Mouse (Mus musculus) mature B cell (primary cell): ENCODE measurements around the gene Lsp1.

ENCODE experiments used
- in situ Hi-C: fragments of 300-500 bp; cut with MboI; formaldehyde crosslinking; loops from 2 replicates; pipeline ENCODE4 v1.14.3; 2019

Gene Lsp1

DNA sequence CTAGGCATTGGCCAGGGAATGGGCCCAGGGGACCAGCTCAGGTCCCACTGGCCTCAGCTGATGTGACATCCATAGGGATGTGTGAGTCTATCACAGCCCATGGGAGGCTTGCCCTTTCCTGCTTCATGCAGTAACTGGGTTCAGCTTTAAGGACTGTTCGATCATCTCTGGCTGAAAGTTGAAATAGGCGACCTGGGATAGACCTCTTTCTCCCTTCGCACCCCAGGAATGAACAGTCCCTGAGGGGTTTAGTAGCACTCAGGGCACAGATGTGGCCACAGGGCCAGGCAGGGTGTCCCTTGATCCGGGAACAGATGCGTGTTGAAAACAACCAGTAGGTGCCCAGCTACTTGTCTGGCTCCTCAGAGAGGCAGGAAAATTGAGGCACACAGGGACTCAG lies 15.7 kb downstream of the Lsp1 start:
- in situ Hi-C loops = no loop called here

GRCm38 (mm10) chr7:142476795-142477452 lies 16.3 kb downstream of the Lsp1 start:
- in situ Hi-C loops = no loop called here

DNA sequence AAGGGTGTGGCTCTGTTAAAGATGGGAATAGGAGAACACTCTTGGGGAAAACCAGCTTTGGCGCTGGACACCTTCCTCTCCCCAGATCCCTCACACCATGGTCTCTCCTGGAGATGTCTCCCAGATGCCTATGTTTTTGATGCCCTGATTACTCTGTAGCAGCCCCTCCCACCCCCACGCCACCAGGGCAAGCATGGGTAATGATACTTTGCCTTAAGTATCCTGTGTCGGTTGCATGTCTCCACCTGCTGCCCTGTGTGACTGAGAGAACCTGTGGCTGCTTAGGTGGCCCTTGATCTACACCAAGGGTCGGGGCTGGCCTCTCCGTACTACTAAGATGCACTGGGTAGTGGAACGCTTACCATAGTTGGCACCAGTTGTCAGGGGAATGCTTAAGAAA lies 17.4 kb downstream of the Lsp1 start:
- in situ Hi-C loops = no loop called here

DNA sequence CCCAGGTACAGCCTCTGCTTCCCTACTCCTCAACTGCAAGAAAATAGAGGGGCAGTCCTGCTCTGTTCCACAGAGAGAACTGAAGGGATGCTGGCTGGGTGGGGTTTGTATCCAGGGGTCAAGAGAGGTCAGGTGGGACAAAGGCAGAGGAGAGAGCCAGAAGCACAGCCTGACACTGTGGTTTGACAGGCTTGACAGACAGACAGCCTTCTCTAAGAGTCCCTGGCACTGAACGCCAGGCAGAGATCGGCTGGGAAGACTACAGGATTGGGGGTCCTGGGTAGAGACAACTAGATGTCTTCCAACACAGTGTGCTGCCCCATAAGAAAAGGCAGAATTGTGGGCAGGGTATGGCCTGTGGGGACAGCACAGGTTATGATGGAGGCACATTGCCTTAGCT lies 18.0 kb downstream of the Lsp1 start:
- in situ Hi-C loops = no loop called here

DNA sequence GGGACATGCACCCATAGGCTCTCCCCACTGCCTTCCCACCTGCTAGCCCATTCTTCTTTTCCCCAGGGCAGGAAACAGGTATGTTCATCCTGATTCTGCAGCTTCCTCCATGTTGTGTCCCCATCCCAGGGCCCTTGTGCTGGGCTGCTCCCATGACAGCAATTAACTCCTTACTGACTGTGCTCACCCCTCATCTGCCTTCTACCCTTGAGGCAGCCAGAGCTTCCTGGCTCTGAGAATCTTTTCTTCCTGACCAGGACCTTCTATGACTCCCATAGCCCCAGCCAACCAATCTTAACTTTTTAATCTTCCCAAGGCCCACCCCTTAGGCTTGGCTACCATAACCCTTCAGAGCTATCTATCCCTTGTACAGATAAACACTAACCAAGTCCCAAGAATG lies 18.7 kb downstream of the Lsp1 start:
- in situ Hi-C loops = no loop called here

DNA sequence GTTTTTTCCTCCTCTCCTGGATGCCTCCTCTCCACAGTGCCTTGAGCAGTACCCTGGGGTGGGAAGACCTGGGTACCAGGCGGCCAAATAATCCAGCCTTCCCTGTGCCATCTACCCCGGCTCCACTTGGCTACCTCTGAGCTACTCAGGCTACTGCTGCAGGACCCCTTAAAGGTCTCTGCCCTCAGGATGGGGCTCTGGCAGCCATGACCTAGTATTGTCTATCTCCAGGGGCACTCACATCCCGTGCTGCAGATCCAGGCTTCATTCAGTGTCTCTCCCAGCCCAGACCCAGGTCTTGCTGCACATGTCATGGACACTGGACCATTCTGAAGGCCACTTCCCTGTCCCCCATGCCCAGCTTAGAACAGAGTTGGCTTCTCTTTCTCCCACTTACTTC lies 19.3 kb downstream of the Lsp1 start:
- in situ Hi-C loops = no loop called here

GRCm38 (mm10) chr7:142480661-142481060 lies 20.1 kb downstream of the Lsp1 start:
- in situ Hi-C loops = no loop called here

DNA sequence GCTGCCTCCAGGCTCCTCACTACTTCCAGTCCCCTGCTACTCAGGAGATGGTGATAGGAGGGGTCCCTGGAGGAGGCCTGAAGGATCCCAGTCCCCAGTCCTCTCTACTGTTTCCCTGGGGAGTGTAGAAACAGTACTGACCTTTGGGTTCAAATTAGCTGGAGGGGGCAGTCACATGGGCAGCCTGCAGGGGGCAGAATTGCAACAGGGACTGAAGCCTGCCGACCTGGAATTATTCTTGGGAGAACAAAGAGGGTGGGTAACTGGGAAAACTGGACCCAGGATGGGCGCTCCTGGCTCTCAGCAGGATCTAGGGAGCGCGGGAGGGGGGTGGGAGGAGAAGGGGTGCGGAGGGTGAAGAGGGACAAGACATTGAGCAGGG lies 20.6 kb downstream of the Lsp1 start:
- in situ Hi-C loops = no loop called here

DNA sequence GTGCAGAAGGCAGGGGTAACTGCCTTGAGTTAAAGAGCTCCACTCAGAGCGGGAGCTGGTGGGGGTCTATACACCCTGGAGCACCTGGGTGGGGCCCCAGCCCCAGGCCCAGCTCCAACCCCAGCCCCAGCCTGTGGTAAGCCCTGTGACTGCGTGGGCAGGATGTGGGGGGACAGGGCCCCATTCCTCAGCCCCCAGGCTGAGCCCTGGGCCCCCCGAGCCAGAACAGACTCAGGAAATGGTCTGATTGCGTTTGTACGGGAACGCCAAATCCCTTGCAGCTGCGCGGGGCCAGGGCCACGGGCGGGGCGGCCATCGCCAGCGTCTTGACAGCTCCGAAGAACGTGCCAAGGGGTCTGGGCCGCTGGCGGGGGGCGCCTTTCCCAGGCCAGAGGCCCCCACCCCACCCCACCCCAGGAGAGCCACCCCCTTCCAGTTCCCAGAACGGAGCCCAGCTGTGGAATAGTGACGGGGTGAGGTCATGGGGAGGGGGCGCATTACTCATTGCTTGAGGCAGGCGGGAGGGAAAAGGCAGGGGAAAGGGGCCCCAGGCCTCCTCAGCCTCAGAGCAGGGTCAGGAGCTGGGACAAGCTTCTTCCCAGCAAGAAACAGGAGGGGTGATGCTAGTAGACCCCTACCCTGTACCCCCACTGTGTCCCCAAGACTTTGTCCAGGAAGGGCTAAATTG lies 21.1 kb downstream of the Lsp1 start:
- in situ Hi-C loops = no loop called here

GRCm38 (mm10) chr7:142482256-142482609 lies 21.6 kb downstream of the Lsp1 start:
- in situ Hi-C loops = no loop called here

DNA sequence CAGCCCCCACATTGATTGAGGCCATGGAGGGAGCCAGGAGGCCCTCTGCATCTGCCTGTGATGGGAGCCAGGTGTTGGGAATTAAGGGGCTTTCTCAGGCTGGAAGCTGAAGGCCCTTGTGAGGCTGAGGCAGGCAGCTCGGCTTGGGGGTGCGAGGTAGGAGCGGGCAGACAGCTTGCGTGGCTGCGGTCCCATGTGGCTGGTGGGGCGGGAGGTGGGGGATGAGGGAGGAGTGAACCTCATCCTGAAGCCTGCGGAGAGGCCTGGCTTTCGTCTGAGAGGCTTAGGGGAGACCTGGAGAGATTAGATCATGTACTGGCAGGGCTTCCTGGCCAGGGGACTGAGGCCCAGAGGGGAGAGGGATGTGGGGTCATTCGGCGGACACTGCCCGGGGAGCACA lies 22.5 kb downstream of the Lsp1 start:
- in situ Hi-C loops = no loop called here

DNA sequence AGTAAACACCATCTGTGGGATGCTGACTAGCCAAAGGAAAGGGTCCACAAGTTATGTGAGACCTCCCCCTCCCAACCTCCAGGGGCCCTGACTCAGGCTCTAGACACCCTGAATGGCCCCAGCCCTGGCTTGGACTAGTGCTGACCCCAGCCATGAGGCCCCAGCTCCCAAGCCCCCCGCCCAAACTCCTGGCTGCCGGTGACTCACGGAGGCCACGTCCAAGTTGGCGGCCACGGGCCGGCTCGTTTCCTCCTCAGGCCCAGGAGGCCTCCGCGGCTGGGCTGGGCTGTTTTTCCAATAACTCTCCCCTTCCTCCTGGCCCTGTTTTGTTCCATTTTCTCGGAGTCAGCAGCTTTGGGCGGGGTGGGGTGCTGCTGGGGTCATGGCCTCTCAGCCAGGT lies 24.2 kb downstream of the Lsp1 start:
- in situ Hi-C loops = no loop called here

- in situ Hi-C loops = no loop called here
These were observed 26.1 kb downstream of the Lsp1 start for GRCm38 (mm10) chr7:142486751-142487162.

DNA sequence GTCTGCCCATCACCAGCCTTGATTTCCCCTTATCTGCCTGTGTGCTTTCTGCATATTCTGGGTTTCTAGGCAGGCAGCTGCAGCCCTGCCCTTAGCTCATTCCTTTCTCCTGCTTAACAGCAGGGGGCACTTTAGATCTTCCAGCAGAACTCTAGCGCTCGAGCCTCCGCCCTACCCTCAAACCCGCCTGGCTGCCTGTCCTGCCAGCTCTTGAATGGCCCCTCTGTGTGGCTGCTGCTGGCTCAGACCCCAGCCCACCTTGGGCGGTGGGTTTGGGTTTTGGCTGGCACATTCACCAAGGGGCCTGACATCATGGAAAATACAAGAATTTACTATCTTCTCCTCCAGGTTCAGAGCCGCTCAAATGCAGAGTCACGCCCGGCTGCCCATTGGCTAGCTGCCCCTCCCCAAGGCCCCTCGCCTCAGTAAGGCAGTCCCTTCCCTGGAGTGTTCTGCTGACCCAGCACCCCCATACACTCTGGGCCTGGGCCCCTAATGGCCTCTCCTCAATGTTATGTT lies 26.8 kb downstream of the Lsp1 start:
- in situ Hi-C loops = no loop called here

DNA sequence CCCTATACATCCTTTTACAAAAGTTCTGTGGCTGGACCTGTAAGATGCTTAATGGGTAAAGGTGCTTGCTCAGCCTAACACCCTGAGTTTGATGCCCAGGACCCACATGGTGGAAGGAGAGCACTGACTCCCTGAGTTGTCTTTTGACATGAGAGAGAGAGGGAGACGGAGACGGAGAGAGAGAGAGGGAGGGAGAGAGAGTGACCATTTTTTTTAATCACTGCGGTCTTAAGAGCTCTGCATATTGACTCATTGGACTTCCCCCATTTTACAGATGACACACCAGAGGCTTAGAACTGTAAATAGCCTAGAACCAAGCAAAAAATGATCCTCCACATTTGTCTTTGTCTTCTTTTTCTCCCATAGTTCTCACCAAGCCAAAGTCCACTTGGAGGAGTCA lies 27.4 kb downstream of the Lsp1 start:
- in situ Hi-C loops = no loop called here

- in situ Hi-C loops = no loop called here
These were observed 32.9 kb downstream of the Lsp1 start for GRCm38 (mm10) chr7:142493535-142493934.

- in situ Hi-C loops = loop anchor here (5.0 kb wide), 1 partner anchor 54 kb away; the partner anchor contains the start of gene Tnni2
These were observed 35.5 kb downstream of the Lsp1 start for GRCm38 (mm10) chr7:142496158-142496557.

GRCm38 (mm10) chr7:142496800-142497199 lies 36.2 kb downstream of the Lsp1 start:
- in situ Hi-C loops = loop anchor here (5.0 kb wide), 1 partner anchor 54 kb away; the partner anchor contains the start of gene Tnni2

GRCm38 (mm10) chr7:142497775-142498174 lies 37.2 kb downstream of the Lsp1 start:
- in situ Hi-C loops = loop anchor here (5.0 kb wide), 1 partner anchor 55 kb away; the partner anchor contains the start of gene Tnni2

- in situ Hi-C loops = loop anchor here (5.0 kb wide), 1 partner anchor 56 kb away; the partner anchor contains the start of gene Tnni2
These were observed 38.0 kb downstream of the Lsp1 start, which contains the start of gene Tnnt3 for GRCm38 (mm10) chr7:142498575-142498974. Gene Tnnt3, plus strand, starts transcription at chr7:142498836.

DNA sequence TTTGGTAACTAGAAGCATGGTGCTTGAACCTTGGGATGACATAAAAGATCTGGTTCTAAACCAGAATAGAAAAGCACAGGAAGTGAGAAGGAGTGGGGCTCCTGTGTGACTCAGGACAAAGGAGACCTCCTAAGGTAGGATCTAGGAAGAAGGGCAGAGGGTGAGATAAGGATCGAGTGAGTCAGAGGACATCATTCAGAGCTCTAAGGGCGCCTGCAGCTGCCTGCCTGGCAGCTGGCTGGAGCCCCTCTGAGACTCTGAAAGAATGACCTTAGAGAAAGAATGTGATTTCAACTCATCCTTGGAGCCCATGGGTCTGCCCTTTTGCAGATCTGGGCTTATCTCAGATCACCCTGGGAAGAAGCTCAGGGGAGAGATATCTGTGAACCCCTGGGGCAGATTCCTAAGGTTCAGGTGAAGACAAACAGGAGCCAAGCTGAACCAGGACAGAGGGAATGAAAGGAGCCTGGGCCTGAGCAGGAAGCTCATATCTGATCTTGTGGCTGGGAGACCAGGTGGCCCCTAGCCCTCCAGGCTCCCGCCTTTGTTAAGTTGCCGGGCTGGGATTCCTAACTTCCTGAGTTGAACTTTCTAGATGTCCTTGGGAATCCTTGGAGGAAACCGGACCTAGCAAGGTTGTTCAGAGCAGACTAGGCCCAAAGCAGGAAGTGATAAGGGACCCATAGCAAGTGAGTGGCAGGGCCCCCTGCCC lies 38.6 kb downstream of the Lsp1 start:
- in situ Hi-C loops = loop anchor here (5.0 kb wide), 1 partner anchor 57 kb away; the partner anchor contains the start of gene Tnni2

GRCm38 (mm10) chr7:142500032-142500431 lies 39.4 kb downstream of the Lsp1 start:
- in situ Hi-C loops = no loop called here

DNA sequence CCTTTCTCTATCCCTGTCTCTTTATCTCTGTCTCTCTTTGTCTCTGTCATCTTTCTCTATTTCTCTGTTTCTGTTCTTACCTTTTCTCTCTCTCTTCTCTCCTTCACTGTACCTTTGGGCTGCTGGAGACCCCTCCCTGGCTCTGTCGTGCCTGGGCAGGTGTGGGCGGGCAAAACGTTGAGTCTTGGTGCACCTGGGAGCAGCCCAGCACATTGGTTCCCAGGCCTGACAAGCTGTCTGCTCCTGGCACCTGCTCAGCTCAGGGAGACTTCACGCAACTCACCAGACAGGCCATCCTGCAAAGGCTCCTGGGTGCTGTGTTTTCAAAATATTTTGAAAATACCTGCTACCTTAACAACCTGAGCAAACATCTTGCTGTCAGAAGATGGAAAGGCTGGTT lies 42.6 kb downstream of the Lsp1 start:
- in situ Hi-C loops = no loop called here
